Mouse (Mus musculus): Measurements from ENCODE around the gene Bpifb2. TPM values are rescaled to one million over a fixed set of nuclear protein-coding genes. Genes with fewer than 3 reads are reported as not detected.

The Bpifb2 gene
- total and polyA plus RNA-seq, 3 experiments, result not detected

DNA sequence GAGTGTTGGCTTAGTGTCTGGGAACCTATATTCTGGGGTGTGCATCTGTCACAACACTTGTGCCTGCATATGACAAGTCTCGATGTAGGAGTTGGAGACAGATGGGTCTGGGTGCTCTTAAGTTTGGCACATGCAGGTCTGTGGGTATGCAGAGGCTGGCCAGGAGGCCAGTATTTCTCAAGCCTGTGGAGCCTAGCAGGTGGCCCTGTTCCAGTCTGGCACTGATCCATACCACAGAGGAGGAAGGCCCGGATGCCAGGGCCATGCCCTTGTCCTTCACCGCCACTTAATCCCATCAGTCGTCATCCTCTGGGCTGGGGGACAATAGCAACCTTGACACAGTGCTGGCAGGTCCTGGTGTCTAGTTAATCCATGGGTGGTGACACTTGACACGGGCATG, 39.3 kb downstream of the Bpifb2 start:
- Histone ChIP-seq H3K27me3 (ENCODE audit: control insufficient read depth in 1 of 2, insufficient read depth in 2 of 2, low read length in 2 of 2) (no peaks in the 10 kb centered on the region), H3K79me2 (ENCODE audit: control insufficient read depth, insufficient read depth, low read length, poor library complexity) (no peaks in the 10 kb centered on the region), H3K9ac (ENCODE audit: control insufficient read depth, low read depth, low read length, poor library complexity, severe bottlenecking) (no peak overlapping the region), H3K9me3 (replicated peaks; ENCODE audit: insufficient read depth, low read length) (no peaks in the 10 kb centered on the region), H3K4me3 (ENCODE audit: control insufficient read depth in 1 of 2, insufficient read depth in 1 of 2, low read depth in 2 of 2, low read length in 2 of 2) (no peak overlapping the region), H3K36me3 (ENCODE audit: control insufficient read depth in 1 of 2, insufficient read depth in 2 of 2, low read length in 2 of 2) (no peaks in the 10 kb centered on the region), H3K27ac (ENCODE audit: control insufficient read depth, low read depth, low read length) (no peak overlapping the region), H3K4me1 (ENCODE audit: control insufficient read depth in 1 of 2, insufficient read depth in 2 of 2, low read length in 2 of 2) (no peaks in the 10 kb centered on the region)
- no peak for DNase-seq (ENCODE audit: low read depth, low spot score)
- TF ChIP-seq POLR2AphosphoS5 (IDR thresholded peaks at IDR 0.05; ENCODE audit: borderline replicate concordance, low read depth, low read length), result no peak
- TF ChIP-seq E2F4 (IDR thresholded peaks at IDR 0.05; ENCODE audit: borderline replicate concordance, low read depth, low read length), result no peak
- no peak for TF ChIP-seq NRF1 (IDR thresholded peaks at IDR 0.05; ENCODE audit: insufficient read depth, low read depth, low read length, poor library complexity, severe bottlenecking)
- TF ChIP-seq POLR2AphosphoS2 (IDR thresholded peaks at IDR 0.05; ENCODE audit: low read length), result no peak
- no peak for TF ChIP-seq ZKSCAN1 (IDR thresholded peaks at IDR 0.05; ENCODE audit: low read depth, low read length)
- no peak for TF ChIP-seq ELF1 (IDR thresholded peaks at IDR 0.05; ENCODE audit: low read depth, low read length)

GRCm38 (mm10) chr2:153917930-153918329, 43.1 kb downstream of the Bpifb2 start, which contains the start of gene Bpifb3:
TSS of gene Bpifb3 (plus strand) at chr2:153918230.
- Histone ChIP-seq H3K36me3 (ENCODE audit: control insufficient read depth in 1 of 2, insufficient read depth in 2 of 2, low read length in 2 of 2) (no peaks in the 10 kb centered on the region), H3K27ac (ENCODE audit: control insufficient read depth, low read depth, low read length) (no peak within 1 kb of the TSS), H3K79me2 (ENCODE audit: control insufficient read depth, insufficient read depth, low read length, poor library complexity) (no peaks in the 10 kb centered on the region), H3K9me3 (replicated peaks; ENCODE audit: insufficient read depth, low read length) (no peaks in the 10 kb centered on the region), H3K4me3 (ENCODE audit: control insufficient read depth in 1 of 2, insufficient read depth in 1 of 2, low read depth in 2 of 2, low read length in 2 of 2) (no peak within 1 kb of the TSS), H3K27me3 (ENCODE audit: control insufficient read depth in 1 of 2, insufficient read depth in 2 of 2, low read length in 2 of 2) (no peaks in the 10 kb centered on the region), H3K9ac (ENCODE audit: control insufficient read depth, low read depth, low read length, poor library complexity, severe bottlenecking) (no peak within 1 kb of the TSS), H3K4me1 (ENCODE audit: control insufficient read depth in 1 of 2, insufficient read depth in 2 of 2, low read length in 2 of 2) (no peaks in the 10 kb centered on the region)
- no peak for DNase-seq (ENCODE audit: low read depth, low spot score)
- TF ChIP-seq ZMIZ1 (IDR thresholded peaks at IDR 0.05; ENCODE audit: low read depth, low read length) (no peak), CTCF (IDR thresholded peaks at IDR 0.05 in 2 of 3, conservative IDR thresholded peaks at IDR 0.05 in 1 of 3; ENCODE audit: control insufficient read depth in 1 of 3, insufficient read depth in 1 of 3, low read depth in 2 of 3, low read length in 3 of 3, poor library complexity in 1 of 3, severe bottlenecking in 1 of 3) (no peak), HCFC1 (IDR thresholded peaks at IDR 0.05; ENCODE audit: low read depth, low read length) (no peak), CHD1 (IDR thresholded peaks at IDR 0.05; ENCODE audit: low read depth, low read length) (no peak), SIN3A (IDR thresholded peaks at IDR 0.05; ENCODE audit: low read length) (no peak), RCOR1 (IDR thresholded peaks at IDR 0.05; ENCODE audit: low read depth, low read length) (no peak), MXI1 (IDR thresholded peaks at IDR 0.05; ENCODE audit: low read depth, low read length) (no peak), POLR2AphosphoS5 (IDR thresholded peaks at IDR 0.05; ENCODE audit: borderline replicate concordance, low read depth, low read length) (no peak), ETS1 (IDR thresholded peaks at IDR 0.05; ENCODE audit: low read depth, low read length) (no peak), TBP (IDR thresholded peaks at IDR 0.05; ENCODE audit: low read depth, low read length) (no peak), MEF2A (IDR thresholded peaks at IDR 0.05; ENCODE audit: extremely low read depth, insufficient replicate concordance, low read depth, low read length, poor library complexity, severe bottlenecking) (no peak), USF2 (IDR thresholded peaks at IDR 0.05; ENCODE audit: borderline replicate concordance in 1 of 2, insufficient read depth in 1 of 2, low read depth in 1 of 2, low read length in 2 of 2) (no peak), GABPA (IDR thresholded peaks at IDR 0.05; ENCODE audit: low read depth, low read length) (no peak), EP300 (IDR thresholded peaks at IDR 0.05; ENCODE audit: low read depth in 1 of 2, low read length in 2 of 2) (no peak), MYB (IDR thresholded peaks at IDR 0.05; ENCODE audit: low read depth, low read length) (no peak), BHLHE40 (IDR thresholded peaks at IDR 0.05; ENCODE audit: borderline replicate concordance, low read depth, low read length) (no peak)
